Mouse (Mus musculus) embryonic facial prominence, embryonic 14.5 days (tissue): ENCODE results near the gene Sufu. TPM values are rescaled to one million over a fixed set of nuclear protein-coding genes. Genes with fewer than 3 reads are reported as not detected.

Experiments
- ATAC-seq: fragments of 200-750 bp; cut with Nextera tagmentation; 2 replicates; pipeline ENCODE4 v1.8.0; 2017; ENCODE audit warnings: low read depth, moderate number of reproducible peaks, moderate TSS enrichment
- DNase-seq: peaks from one replicate; pipeline ENCODE4 v3.0.0-alpha.2; 2015; ENCODE audit warnings: low spot score
- H3K27ac ChIP-seq: fragments of 300-500 bp; sonication (generic); replicated peaks from 2 replicates; pipeline ENCODE4 v1.5.1; 2014; ENCODE audit warnings: low read depth, mild to moderate bottlenecking, low read length, moderate library complexity
- H3K27me3 ChIP-seq: fragments of 300-500 bp; sonication (generic); replicated peaks from 2 replicates; pipeline ENCODE4 v1.6.1; 2014; ENCODE audit warnings: low read length; ENCODE audit not compliant: control insufficient read depth, insufficient read depth
- H3K36me3 ChIP-seq: fragments of 300-500 bp; sonication (generic); 2 replicates; pipeline ENCODE4 v1.6.1; 2014; ENCODE audit warnings: low read length, mixed read lengths; ENCODE audit not compliant: control insufficient read depth, insufficient read depth
- H3K4me1 ChIP-seq: fragments of 300-500 bp; sonication (generic); 2 replicates; pipeline ENCODE4 v1.6.1; 2014; ENCODE audit warnings: antibody characterized with exemption, low read length; ENCODE audit not compliant: control insufficient read depth, insufficient read depth
- H3K4me2 ChIP-seq: fragments of 300-500 bp; sonication (generic); 2 replicates; pipeline ENCODE4 v1.6.1; 2014; ENCODE audit warnings: low read depth, mild to moderate bottlenecking, low read length, moderate library complexity, mixed read lengths
- H3K4me3 ChIP-seq: fragments of 300-500 bp; sonication (generic); 2 replicates; pipeline ENCODE4 v1.5.1; 2014; ENCODE audit warnings: low read depth, mild to moderate bottlenecking, low read length
- H3K9ac ChIP-seq: fragments of 300-500 bp; sonication (generic); 2 replicates; pipeline ENCODE4 v1.6.1; 2014; ENCODE audit warnings: low read depth, mild to moderate bottlenecking, low read length, moderate library complexity, mixed read lengths
- H3K9me3 ChIP-seq: fragments of 300-500 bp; sonication (generic); 2 replicates; pipeline ENCODE4 v1.6.1; 2016; ENCODE audit warnings: low read length; ENCODE audit not compliant: control insufficient read depth
- WGBS: fragments of 180-500 bp; shearing (Covaris S2); extraction: QIAGEN DNeasy Blood & Tissue Kit; methylation state at CpG from one replicate; pipeline ENCODE4 v1.1.7; 2014; 5-methylcytosine and 5-hydroxymethylcytosine counted together
- polyA plus RNA-seq: library from polyadenylated mRNA; unstranded; fragments of >200 nt; fragmentation: Nextera tagmentation; extraction: Ambion mirVana; gene quantifications from 2 replicates; pipeline ENCODE4 v1.2.1, GENCODE M21; 2014

The Sufu gene
- polyA plus RNA-seq, 1 experiment from 2014 or later, result 34.3 TPM

DNA sequence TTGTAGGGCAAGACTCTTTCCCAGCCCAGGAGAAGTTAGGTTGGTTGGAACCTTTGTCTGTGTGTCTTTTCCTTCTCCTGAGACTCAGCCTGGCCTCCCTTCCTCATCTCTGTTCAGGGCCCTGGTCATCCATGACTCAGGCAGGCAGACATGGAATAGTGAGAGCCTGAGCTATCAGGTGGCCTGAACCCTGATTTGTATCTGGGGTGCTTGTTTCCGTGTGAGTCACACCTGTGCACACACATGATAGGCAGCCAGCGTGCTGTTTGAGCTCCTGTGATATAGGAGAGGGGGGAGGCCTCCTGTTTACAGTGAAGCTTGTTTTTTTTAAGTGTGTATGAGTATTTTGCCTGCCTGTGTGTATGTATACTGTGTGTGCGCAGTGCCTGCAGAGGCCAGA is 112.5 kb downstream of the Sufu start:
- Histone ChIP-seq H3K27ac (no peak overlapping the region), H3K27me3 (no peaks in the 10 kb centered on the region), H3K9me3 (no peaks in the 10 kb centered on the region), H3K4me2 (no peak overlapping the region), H3K4me3 (no peak overlapping the region), H3K9ac (no peak overlapping the region), H3K36me3 (peaks cover 84% of the 10 kb centered on the region), H3K4me1 (peaks cover 37% of the 10 kb centered on the region)
- 88% methylated on average over 3 of the region's 3 CpGs for WGBS
- no peak for ATAC-seq
- no peak for DNase-seq

GRCm38 (mm10) chr19:46509736-46510135 is 113.0 kb downstream of the Sufu start:
- H3K9ac ChIP-seq, result no peak overlapping the region
- peaks cover 89% of the 10 kb centered on the region for H3K36me3 ChIP-seq
- 87% methylated on average over 4 of the region's 4 CpGs for WGBS
- ATAC-seq, result no peak
- no peak overlapping the region for H3K4me3 ChIP-seq
- H3K9me3 ChIP-seq, result no peaks in the 10 kb centered on the region
- no peak for DNase-seq
- H3K4me2 ChIP-seq, result no peak overlapping the region
- H3K27ac ChIP-seq, result peak overlapping the region; percentile 18; the same call in 1 of the 2 replicates
- H3K4me1 ChIP-seq, result peaks cover 32% of the 10 kb centered on the region
- no peaks in the 10 kb centered on the region for H3K27me3 ChIP-seq

DNA sequence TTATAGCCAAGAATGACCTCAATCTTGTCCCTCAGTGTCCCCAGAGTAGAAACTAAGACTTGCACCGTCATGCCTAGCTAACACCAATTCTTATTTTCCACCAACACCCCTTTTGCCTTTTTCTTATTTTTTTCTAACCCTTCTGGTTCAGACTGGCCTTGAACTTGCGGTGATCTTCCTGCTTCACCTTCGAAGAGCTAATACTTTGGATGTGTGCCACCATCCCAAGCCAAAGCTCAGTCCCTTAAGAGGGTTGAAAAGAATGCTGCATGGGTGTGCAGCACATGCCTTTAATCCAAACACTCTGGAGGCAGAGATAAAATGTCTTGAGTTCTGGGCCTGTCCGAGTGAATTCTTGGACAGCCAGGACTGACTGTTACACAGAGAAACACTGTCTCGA is 113.7 kb downstream of the Sufu start:
- H3K4me2 ChIP-seq, result no peak overlapping the region
- H3K27ac ChIP-seq, result peak overlapping the region; percentile 18; the same call in 1 of the 2 replicates
- no peaks in the 10 kb centered on the region for H3K9me3 ChIP-seq
- H3K9ac ChIP-seq, result no peak overlapping the region
- WGBS, result 61% methylated on average over 5 of the region's 5 CpGs
- ATAC-seq (no peak), DNase-seq (no peak)
- peaks cover 90% of the 10 kb centered on the region for H3K36me3 ChIP-seq
- no peaks in the 10 kb centered on the region for H3K27me3 ChIP-seq
- H3K4me3 ChIP-seq, result no peak overlapping the region
- H3K4me1 ChIP-seq, result peaks cover 26% of the 10 kb centered on the region

- Histone ChIP-seq H3K9ac (no peak overlapping the region), H3K36me3 (peaks cover 91% of the 10 kb centered on the region), H3K27ac (0 out of 2 replicates have a peak overlapping the region, but pooled peaks have one; percentile 23), H3K4me1 (peaks cover 21% of the 10 kb centered on the region), H3K4me3 (no peak overlapping the region), H3K9me3 (no peaks in the 10 kb centered on the region), H3K27me3 (no peaks in the 10 kb centered on the region), H3K4me2 (no peak overlapping the region)
- WGBS, result 75% methylated on average over 2 of the region's 3 CpGs
- ATAC-seq, result no peak
- DNase-seq, result no peak
Observed at GRCm38 (mm10) chr19:46510824-46511223, 114.1 kb downstream of the Sufu start.

- Histone ChIP-seq H3K4me1 (peaks cover 17% of the 10 kb centered on the region), H3K27ac (0 out of 2 replicates have a peak overlapping the region, but pooled peaks have one; percentile 23), H3K9ac (no peak overlapping the region), H3K27me3 (no peaks in the 10 kb centered on the region), H3K9me3 (no peaks in the 10 kb centered on the region), H3K4me2 (no peak overlapping the region), H3K4me3 (no peak overlapping the region), H3K36me3 (peaks cover 89% of the 10 kb centered on the region)
- DNase-seq (no peak), ATAC-seq (no peak)
- 85% methylated on average over 10 of the region's 10 CpGs for WGBS
Observed at GRCm38 (mm10) chr19:46511263-46511662, 114.6 kb downstream of the Sufu start.

GRCm38 (mm10) chr19:46514387-46514786 is 117.7 kb downstream of the Sufu start:
- Histone ChIP-seq H3K27ac (no peak overlapping the region), H3K9me3 (no peaks in the 10 kb centered on the region), H3K4me3 (no peak overlapping the region), H3K4me2 (no peak overlapping the region), H3K4me1 (peaks cover 20% of the 10 kb centered on the region), H3K9ac (no peak overlapping the region), H3K36me3 (peaks cover 68% of the 10 kb centered on the region), H3K27me3 (no peaks in the 10 kb centered on the region)
- 84% methylated on average over 12 of the region's 12 CpGs for WGBS
- ATAC-seq, result no peak
- DNase-seq, result no peak

DNA sequence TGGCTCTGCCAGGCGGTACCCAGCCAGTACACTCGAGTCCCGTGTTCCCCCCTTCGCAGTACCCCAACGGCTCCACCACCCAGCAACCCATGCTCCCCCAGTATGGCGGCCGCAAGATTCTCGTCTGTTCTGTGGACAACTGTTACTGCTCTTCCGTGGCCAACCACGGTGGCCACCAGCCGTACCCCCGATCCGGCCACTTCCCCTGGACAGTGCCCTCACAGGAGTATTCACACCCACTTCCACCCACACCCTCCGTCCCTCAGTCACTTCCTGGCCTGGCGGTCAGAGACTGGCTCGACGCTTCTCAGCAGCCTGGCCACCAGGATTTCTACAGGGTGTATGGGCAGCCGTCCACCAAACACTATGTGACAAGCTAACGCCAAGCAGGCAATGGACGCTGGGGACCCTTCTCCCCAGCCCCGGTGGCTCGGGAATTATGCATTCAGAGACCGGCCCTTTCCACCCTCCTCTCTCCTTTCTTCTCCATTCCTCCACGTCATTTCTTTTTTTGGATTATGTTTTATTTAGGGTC is 118.7 kb downstream of the Sufu start:
- Histone ChIP-seq H3K36me3 (peaks cover 60% of the 10 kb centered on the region), H3K27ac (no peak overlapping the region), H3K9ac (no peak overlapping the region), H3K4me3 (no peak overlapping the region), H3K27me3 (no peaks in the 10 kb centered on the region), H3K4me1 (peaks cover 20% of the 10 kb centered on the region), H3K9me3 (no peaks in the 10 kb centered on the region), H3K4me2 (no peak overlapping the region)
- DNase-seq (no peak), ATAC-seq (no peak)
- WGBS, result 92% methylated on average over 19 of the region's 24 CpGs

DNA sequence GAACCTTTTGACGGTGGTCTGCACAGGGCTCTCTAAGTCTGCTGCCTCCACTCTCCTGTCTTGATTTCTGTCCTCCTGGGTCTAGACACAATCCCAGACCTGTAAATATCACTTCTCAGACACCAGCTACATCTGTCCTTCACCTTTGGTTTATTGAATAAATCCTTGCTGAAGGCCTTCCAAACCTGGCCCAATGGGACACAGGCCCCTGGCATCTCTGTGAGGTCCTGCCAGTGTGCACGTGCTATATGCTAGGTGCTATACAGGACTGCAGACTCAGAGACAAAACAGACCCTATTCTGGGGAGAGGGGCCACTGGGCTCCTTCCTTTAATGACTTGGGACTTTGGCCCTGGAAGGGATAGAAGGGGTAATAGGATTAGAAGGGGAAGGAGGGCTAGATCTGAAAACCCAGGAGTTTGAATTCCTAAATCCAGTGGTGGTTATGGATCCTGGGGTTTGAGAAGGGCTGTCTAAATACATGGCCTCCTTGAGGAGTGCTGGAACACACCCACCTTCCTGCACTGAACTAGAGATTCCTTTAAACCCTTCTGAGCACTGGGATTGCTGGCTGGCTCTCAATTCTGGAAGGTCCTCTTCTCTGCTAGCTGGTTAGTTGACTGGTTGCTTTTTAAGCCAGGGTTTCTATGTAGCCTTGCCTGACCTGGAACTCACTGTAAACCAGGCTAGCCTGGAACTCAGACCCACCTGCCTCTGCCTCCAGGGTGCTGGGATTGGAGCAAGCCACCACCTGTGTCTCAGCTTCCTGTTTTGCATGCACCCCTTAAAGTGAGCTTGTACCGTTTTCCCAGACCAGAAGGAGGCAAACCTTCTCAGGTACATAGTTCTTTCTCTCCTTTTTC is 120.2 kb downstream of the Sufu start:
- 52% methylated on average over 3 of the region's 3 CpGs for WGBS
- Histone ChIP-seq H3K36me3 (peaks cover 51% of the 10 kb centered on the region), H3K4me2 (no peak overlapping the region), H3K4me1 (peaks cover 20% of the 10 kb centered on the region), H3K27ac (peak overlapping the region; percentile 48; the same call in 1 of the 2 replicates), H3K4me3 (no peak overlapping the region), H3K27me3 (no peaks in the 10 kb centered on the region), H3K9me3 (no peaks in the 10 kb centered on the region), H3K9ac (no peak overlapping the region)
- no peak for ATAC-seq
- DNase-seq, result no peak
